Mouse (Mus musculus): ENCODE data around the gene Arhgap32. TPM values are rescaled to one million over a fixed set of nuclear protein-coding genes. Genes with fewer than 3 reads are reported as not detected.
A peak's percentile ranks its signal among the peaks of the same experiment; 100 is the strongest.

The Arhgap32 gene
- total and polyA plus RNA-seq, 2 experiments from 2014 or later: 12.9 to 40.9 TPM

GRCm38 (mm10) chr9:32311786-32312185 lies 195.8 kb downstream of the Arhgap32 start:
- no peaks in the 10 kb centered on the region for H3K36me3 ChIP-seq (ENCODE audit: insufficient read depth)

GRCm38 (mm10) chr9:32312208-32312607 lies 196.3 kb downstream of the Arhgap32 start:
- H3K4me3 ChIP-seq (ENCODE audit: low read depth, low read length): no peak overlapping the region
- H3K27me3 ChIP-seq (ENCODE audit: insufficient read depth, low read length): no peaks in the 10 kb centered on the region
- H3K4me2 ChIP-seq (ENCODE audit: low read depth): peak overlapping the region; percentile 24; the same call in 1 of the 2 replicates
- WGBS: 66% methylated on average over 4 of the region's 4 CpGs
- no peaks in the 10 kb centered on the region for H3K36me3 ChIP-seq (ENCODE audit: insufficient read depth)
- H3K9ac ChIP-seq: no peak overlapping the region
- DNase-seq (no peak), ATAC-seq (no peak; the same call in 1 of the 2 replicates)
- H3K27ac ChIP-seq (ENCODE audit: low read depth, low read length): no peak overlapping the region
- H3K9me3 ChIP-seq (ENCODE audit: low read length): no peaks in the 10 kb centered on the region
- TF ChIP-seq CTCF (IDR thresholded peaks at IDR 0.05; ENCODE audit: low read depth): no peak
- H3K4me1 ChIP-seq (ENCODE audit: insufficient read depth): no peaks in the 10 kb centered on the region

More at GRCm38 (mm10) chr9:32311786-32312185, 195.8 kb downstream of the Arhgap32 start:
- ATAC-seq: peak; percentile 51
- no peaks in the 10 kb centered on the region for H3K27me3 ChIP-seq (ENCODE audit: insufficient read depth, low read length)
- no peaks in the 10 kb centered on the region for H3K9me3 ChIP-seq (ENCODE audit: low read length)
- no peak for TF ChIP-seq CTCF (IDR thresholded peaks at IDR 0.05; ENCODE audit: low read depth)
- H3K27ac ChIP-seq (ENCODE audit: low read depth, low read length): no peak overlapping the region
- 27% methylated on average over 14 of the region's 14 CpGs for WGBS
- H3K4me1 ChIP-seq (ENCODE audit: insufficient read depth): no peaks in the 10 kb centered on the region
- no peak overlapping the region for H3K9ac ChIP-seq
- peak overlapping the region; percentile 24; the same call in 1 of the 2 replicates for H3K4me2 ChIP-seq (ENCODE audit: low read depth)
- no peak overlapping the region for H3K4me3 ChIP-seq (ENCODE audit: low read depth, low read length)
- peak; percentile 15 for DNase-seq

- no peak overlapping the region for H3K4me2 ChIP-seq (ENCODE audit: low read depth)
- 78% methylated on average over 3 of the region's 3 CpGs for WGBS
- TF ChIP-seq CTCF (IDR thresholded peaks at IDR 0.05; ENCODE audit: low read depth): no peak
- no peak overlapping the region for H3K9ac ChIP-seq
- no peaks in the 10 kb centered on the region for H3K27me3 ChIP-seq (ENCODE audit: insufficient read depth, low read length)
- no peaks in the 10 kb centered on the region for H3K36me3 ChIP-seq (ENCODE audit: insufficient read depth)
- H3K9me3 ChIP-seq (ENCODE audit: low read length): no peaks in the 10 kb centered on the region
- no peak overlapping the region for H3K4me3 ChIP-seq (ENCODE audit: low read depth, low read length)
- DNase-seq (no peak), ATAC-seq (no peak)
- no peaks in the 10 kb centered on the region for H3K4me1 ChIP-seq (ENCODE audit: insufficient read depth)
- no peak overlapping the region for H3K27ac ChIP-seq (ENCODE audit: low read depth, low read length)
Measured at GRCm38 (mm10) chr9:32314071-32314470, 198.1 kb downstream of the Arhgap32 start.

- no peaks in the 10 kb centered on the region for H3K4me1 ChIP-seq (ENCODE audit: insufficient read depth)
- H3K36me3 ChIP-seq (ENCODE audit: insufficient read depth): no peaks in the 10 kb centered on the region
- no peak for ATAC-seq
- DNase-seq: no peak
- H3K9me3 ChIP-seq (ENCODE audit: low read length): no peaks in the 10 kb centered on the region
- no peak for TF ChIP-seq CTCF (IDR thresholded peaks at IDR 0.05; ENCODE audit: low read depth)
- H3K27me3 ChIP-seq (ENCODE audit: insufficient read depth, low read length): no peaks in the 10 kb centered on the region
- H3K4me2 ChIP-seq (ENCODE audit: low read depth): no peak overlapping the region
- no peak overlapping the region for H3K27ac ChIP-seq (ENCODE audit: low read depth, low read length)
- H3K4me3 ChIP-seq (ENCODE audit: low read depth, low read length): no peak overlapping the region
- 94% methylated on average over 3 of the region's 3 CpGs for WGBS
- H3K9ac ChIP-seq: no peak overlapping the region
Measured at GRCm38 (mm10) chr9:32315999-32316398, 200.1 kb downstream of the Arhgap32 start.

Small RNA genes lying within 50 kb of the gene (microRNA-seq; reads per million reads assigned to microRNA genes)
- 0 reads per million in 2 experiments for gene Gm44453

Other genes with a start within 250 kb of the Arhgap32 start
- gene Barx2, start 202.7 kb upstream of the Arhgap32 start, total RNA-seq (2014; rRNA removed): 1.0 and 2.2 TPM in 2 replicates
- 0.19 TPM in 2 replicates for gene Barx2, start 202.7 kb upstream of the Arhgap32 start, polyA plus RNA-seq (2015; fragmentation: Nextera tagmentation; extraction: Ambion mirVana)
- gene Kcnj5, start 228.2 kb downstream of the Arhgap32 start, total RNA-seq (2014; rRNA removed): 1.2 and 2.8 TPM in 2 replicates
- gene Kcnj5, start 228.2 kb downstream of the Arhgap32 start, polyA plus RNA-seq (2015; fragmentation: Nextera tagmentation; extraction: Ambion mirVana): 0.45 and 0.88 TPM in 2 replicates

All from forebrain, postnatal 0 days (tissue).